Mouse (Mus musculus) kidney, adult 2 months (tissue): Measurements from ENCODE around the gene Parp8.

Source experiments
- CTCF ChIP-seq: fragments of 200-500 bp; conservative IDR thresholded peaks from 2 replicates; pipeline ENCODE4 v1.5.1; 2011; ENCODE audit warnings: low read depth, mild to moderate bottlenecking, control low read depth, low read length, moderate library complexity, mixed read lengths; ENCODE audit not compliant: insufficient read depth, insufficient read length
- POLR2A ChIP-seq: fragments of 200-500 bp; IDR thresholded peaks from one replicate; pipeline ENCODE4 v1.6.1; 2011; ENCODE audit warnings: low read depth, low read length, control low read depth

- TF ChIP-seq POLR2A: no peak
- no peak for TF ChIP-seq CTCF
Measured at GRCm38 (mm10) chr13:116973491-116973890, 51.8 kb downstream of the Parp8 start.
